Mouse (Mus musculus) CD4-positive, CD25-positive, alpha-beta regulatory T cell, adult 4 months (primary cell): ENCODE measurements at regions not wholly inside any gene's neighbourhood (a gene's known extent, or its start where the extent isn't known, plus 50 kb on each side); places are given as distances from the start of the nearest gene placed in this dataset.
A peak's percentile ranks its signal among the peaks of the same experiment; 100 is the strongest.

Source experiments
- ATAC-seq: one replicate; pipeline ENCODE4 v1.8.0; 2017

DNA sequence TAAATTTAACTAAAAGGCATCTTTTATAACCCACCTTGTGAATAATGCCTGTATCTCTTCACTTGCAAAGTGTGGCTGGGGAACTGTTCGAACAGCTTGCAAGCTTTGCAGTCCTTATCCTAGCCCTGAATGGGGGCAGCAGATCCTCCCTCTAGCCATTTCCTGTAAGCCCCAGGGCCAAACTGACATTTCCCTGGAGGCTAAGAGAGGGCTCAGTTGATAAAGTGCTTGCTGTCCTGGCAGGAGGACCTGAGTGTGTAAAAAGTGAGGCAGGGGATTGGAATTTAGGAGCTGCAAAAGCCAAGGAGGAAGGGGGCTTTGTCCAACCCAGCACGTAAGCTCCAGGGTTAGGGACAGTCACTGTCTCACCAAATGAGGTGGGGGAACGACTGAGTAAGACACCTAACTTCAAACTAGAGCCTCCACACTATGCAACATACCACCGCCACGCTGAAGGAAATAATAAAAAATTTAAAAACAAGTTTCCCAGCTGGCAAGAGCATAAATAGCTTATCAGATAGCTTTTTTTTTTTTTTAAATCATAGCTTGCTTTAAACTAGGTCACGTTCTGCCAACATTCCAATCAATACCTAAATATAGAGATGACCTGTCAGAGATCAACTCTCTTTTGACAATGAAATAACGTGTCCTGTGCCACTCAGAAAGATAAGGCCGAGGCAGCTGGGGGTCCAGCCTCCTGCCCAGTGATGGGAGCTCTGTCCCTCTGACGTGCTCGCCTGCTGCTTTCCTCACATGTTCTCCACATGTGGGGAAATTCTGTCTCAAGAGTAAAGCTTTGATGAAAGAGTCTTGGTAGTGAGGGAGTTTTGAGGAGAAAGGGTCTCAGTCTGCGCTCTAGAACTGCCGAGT lies 146.0 kb downstream of the Zfp36l1 start:
- no peak for ATAC-seq

- ATAC-seq: no peak
These were observed 146.6 kb downstream of the Zfp36l1 start for GRCm38 (mm10) chr12:79966289-79966615.

GRCm38 (mm10) chr12:79965471-79966288 lies 147.1 kb downstream of the Zfp36l1 start:
- peak; percentile 47 for ATAC-seq

DNA sequence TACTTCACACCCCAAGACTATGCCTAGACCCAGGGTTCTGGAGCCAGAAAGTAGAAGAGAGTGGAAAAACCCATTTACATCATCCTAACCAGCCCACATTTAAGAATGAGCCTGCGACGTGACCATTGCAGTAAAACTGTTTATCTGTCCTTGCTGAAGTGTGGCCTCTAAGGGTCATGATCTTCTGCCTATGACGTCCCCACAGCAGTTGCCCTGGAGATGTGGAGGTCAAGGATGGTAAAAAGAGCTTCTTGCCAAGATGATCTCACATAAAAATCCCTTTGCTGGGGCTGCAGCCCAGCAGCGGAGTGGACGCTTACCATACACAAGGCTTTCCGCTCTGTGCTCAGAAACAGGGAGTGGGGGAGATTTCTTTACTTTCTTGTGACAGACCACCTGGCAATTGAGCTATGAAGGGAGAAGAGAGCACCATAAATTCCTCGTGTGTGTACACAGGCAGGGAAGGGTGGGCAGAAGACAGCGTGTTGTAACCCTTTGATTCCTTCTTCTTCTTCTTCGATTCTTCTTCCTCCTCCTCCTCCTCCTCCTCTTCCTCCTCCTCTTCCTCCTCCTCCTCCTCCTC lies 149.3 kb downstream of the Zfp36l1 start:
- no peak for ATAC-seq

- ATAC-seq: no peak
These were observed 150.1 kb downstream of the Zfp36l1 start for GRCm38 (mm10) chr12:79962649-79963236.

DNA sequence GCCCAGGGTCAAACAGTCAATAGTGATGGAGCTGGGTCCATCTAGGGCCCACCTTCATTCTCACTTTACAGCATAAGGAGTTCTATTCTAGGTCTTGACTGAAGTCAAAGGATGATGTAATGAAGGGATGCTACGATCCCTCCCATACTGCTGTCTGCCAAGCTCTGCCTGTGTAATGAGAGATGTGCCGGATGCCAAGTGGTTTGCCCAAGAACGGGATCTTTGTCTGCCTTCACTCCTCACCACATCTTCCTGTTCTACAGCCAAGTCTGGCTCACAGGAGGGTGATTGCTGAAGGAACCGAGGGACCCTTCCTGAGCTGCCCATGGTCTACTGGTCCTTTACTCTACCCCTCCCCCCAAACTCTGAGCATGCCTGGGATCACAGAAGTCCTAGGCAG lies 150.9 kb downstream of the Zfp36l1 start:
- no peak for ATAC-seq

- no peak for ATAC-seq
These were observed 151.7 kb downstream of the Zfp36l1 start for GRCm38 (mm10) chr12:79961076-79961475.

DNA sequence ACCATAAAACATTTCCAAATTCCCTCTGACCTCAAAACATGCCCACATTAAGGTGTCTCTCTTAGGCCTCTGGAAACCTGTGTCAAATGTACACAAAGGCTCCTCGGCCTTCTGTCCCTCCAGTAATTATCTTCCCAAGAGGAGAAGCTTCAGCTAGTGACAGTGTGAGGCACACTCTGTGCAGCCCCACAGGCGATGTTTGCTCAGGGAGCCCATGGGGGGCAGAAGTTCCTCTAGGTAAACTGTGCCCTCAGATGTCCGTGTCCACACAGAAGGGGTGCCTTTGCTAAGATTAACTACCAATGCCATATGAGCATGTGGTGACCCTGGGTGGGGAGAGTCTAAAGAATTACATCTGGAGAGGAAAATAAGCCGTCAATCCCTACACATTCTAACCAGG lies 152.4 kb downstream of the Zfp36l1 start:
- no peak for ATAC-seq

GRCm38 (mm10) chr12:79959540-79960305 lies 153.1 kb downstream of the Zfp36l1 start:
- ATAC-seq: peak; percentile 54

DNA sequence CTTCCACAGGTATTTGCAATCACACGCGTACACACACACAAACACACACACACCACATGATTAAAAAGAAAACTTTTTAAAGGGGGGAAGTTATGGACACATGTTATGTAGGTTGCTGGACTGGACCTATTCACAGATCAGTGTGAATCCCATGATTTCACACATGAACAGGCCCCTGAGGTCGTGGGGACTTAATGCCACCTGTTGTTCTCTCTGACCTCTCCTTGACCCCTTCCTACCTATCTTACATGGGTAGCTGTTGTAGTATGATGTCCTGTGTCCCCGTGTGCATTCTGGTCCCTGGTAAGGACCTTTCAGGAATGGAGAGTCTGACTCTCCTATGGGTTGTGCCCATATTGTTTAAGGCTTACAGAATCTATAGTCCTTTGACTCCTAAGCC lies 155.6 kb downstream of the Zfp36l1 start:
- no peak for ATAC-seq

- no peak for ATAC-seq
These were observed 156.5 kb downstream of the Zfp36l1 start for GRCm38 (mm10) chr12:79956351-79956750.

- ATAC-seq: no peak
These were observed 157.3 kb downstream of the Zfp36l1 start for GRCm38 (mm10) chr12:79955501-79955900.

DNA sequence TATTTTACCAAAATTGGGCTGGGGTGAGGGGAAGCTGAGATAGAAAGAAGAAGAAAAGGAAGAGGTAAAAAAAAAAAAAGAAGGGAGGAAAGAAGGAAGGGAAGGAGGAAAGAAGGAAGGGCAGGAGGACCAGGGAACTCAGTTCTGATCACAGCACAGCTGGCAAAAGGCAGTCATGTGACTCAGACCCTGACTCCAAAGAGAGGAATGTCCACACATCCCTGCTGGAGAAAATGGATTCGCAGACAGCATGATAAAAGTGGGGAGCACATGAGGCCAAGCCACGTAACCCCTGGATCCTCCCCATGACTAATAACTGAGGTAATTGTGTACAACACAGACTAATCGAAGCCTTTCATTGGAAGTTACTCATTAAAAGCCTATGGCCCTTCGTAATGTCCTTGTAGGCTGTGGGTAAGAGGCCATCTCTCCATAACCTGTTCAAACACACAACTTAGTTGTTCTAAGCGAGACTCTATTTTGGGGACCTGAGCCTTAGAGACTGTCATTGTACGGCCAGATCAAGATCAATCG lies 162.2 kb downstream of the Zfp36l1 start:
- ATAC-seq: no peak

DNA sequence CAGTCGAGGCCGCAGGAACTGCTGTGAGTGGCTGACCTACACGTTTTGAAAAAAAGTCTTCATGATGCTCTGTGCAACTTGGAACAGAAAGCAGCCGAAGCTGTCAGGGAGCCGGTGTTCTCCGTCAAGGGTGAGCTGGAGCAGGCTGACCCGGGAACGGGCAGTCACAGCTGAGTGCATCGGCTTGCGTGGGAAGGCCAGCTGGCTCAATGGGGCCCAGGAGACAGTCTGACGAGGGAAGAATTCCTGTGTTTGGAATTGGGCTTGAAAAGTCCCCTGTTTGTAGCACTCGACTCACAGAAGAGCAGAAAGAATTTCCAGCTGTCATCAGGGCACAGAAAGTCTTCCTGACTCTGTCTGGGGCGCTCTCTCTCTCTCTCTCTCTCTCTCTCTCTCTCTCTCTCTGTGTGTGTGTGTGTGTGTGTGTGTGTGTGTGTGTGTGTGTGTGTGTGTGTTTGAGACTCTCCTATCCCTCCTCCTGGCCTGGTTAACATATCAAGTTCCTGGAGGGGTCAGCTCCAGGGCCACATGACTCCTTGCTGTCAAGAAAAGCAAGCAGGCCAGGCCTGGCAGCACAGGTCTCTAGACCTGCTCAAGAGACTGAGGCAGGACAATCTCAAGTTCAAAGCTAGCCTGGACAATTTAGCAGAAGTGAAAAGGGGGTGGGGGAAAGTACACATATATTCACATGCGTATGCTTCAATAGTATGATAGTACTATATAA lies 163.6 kb downstream of the Zfp36l1 start:
- ATAC-seq: no peak

DNA sequence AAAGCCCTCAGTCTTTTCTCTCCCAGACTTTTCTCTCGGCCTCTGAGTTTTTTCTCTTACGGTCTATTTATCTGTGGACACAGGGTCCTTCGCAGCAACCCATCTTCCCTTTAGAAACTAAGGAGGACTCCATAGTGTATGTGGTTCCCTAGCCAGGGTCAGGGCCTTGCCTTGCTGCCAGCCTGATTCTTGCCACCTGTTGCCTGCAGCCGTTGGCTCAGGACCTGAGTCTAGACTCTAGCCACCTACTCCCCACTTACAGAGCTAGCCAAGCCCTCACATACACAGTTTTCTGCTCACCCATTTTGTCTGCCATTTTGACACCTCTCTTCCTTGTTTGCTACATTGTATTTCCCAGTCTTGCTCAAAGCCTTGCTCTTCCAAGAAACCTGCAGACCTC lies 165.2 kb downstream of the Zfp36l1 start:
- ATAC-seq: no peak

DNA sequence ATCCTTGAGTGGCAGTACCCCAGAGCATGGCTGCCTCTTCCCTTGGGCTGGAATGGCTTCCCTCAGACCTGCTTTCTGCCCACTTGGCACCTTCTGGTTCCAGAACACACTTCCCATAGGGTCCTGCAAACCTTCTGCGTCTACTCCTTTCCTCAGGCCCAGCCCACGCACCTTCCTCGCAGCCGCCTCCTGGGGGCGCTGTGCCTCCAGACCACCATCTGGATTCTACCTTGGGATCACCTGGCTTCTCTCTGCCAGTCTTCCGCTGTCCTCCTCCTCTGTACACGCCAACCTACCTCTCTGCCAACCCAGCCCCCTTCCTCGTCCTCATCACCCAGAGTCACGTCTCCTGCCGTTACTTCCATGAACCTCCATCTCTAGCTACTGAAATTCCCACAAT lies 166.0 kb downstream of the Zfp36l1 start:
- ATAC-seq: no peak

- no peak for ATAC-seq
These were observed 166.9 kb downstream of the Zfp36l1 start for GRCm38 (mm10) chr12:79945899-79946298.

DNA sequence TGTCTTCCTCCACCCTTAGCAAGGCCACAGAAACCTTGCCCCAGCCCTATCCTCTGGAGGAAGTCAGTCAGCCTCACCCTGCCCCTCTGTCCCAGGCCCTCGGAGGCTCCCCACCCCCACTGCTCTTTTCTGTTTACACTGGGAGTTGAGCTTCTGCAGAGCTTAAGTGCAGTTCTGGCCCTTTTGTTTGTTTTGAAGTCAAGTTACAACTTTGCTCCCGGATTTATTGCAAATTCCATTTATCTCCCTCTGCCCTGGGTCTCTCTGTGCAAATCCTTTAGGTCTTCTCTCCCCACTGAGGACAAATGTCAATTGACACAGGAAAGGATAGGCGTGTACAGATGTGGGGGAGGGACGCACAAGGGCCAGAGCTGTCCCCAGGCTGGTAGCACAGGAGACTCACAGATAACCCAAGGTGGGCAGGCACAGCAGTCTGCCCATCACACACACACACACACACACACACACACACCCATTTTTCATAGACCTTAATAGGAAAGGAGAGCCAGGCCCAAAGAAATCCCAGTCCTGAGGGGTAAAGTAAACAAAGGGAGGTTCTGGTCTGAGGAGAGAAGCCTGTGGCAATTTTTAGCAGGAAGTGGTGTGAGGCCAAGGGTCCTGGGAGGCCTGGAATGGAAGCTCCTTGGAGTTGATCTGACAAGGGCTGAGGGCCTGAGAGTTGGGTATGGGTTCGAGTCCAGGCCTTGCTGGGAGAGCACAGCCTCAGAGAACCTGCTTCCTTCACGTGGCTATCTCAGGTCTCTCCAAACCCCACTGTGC lies 167.9 kb downstream of the Zfp36l1 start:
- no peak for ATAC-seq

DNA sequence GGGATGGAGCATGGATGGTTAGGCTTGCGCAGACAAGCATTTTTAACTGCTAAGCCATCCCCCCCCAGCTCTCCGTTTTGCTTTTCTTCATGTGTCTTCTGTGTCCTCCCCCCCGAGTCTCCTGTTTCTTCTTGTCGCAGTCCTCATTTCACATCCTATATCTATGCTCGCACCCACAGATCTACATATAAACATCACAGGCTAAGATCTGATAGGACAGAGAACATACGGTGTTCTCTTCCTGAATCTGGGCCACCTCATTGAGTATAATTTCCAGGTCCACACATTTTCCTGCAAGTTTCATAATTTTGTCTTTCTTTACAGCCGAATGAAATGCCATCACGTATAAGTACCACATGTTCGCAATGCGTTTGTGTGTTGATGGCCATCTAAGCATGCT lies 168.7 kb downstream of the Zfp36l1 start:
- no peak for ATAC-seq

GRCm38 (mm10) chr12:79942563-79943131 lies 170.2 kb downstream of the Zfp36l1 start:
- ATAC-seq: no peak
